Mouse (Mus musculus) neural tube, embryonic 15.5 days (tissue): ENCODE results near the gene Fgfr2. TPM values are rescaled to one million over a fixed set of nuclear protein-coding genes. Genes with fewer than 3 reads are reported as not detected.
A peak's percentile ranks its signal among the peaks of the same experiment; 100 is the strongest.

Experiments used
- ATAC-seq: fragments of 200-750 bp; cut with Nextera tagmentation; 2 replicates; pipeline ENCODE4 v1.8.0; 2017; ENCODE audit warnings: mild to moderate bottlenecking, moderate TSS enrichment, moderate library complexity; ENCODE audit not compliant: low FRiP score
- H3K27ac ChIP-seq: fragments of 300-500 bp; sonication (generic); replicated peaks from 2 replicates; pipeline ENCODE4 v1.5.1; 2015; ENCODE audit warnings: mild to moderate bottlenecking, inconsistent platforms
- H3K27me3 ChIP-seq: fragments of 300-500 bp; sonication (generic); replicated peaks from 2 replicates; pipeline ENCODE4 v1.6.1; 2015; ENCODE audit warnings: inconsistent platforms
- H3K36me3 ChIP-seq: fragments of 300-500 bp; sonication (generic); 2 replicates; pipeline ENCODE4 v1.6.1; 2015; ENCODE audit warnings: inconsistent platforms
- H3K4me1 ChIP-seq: fragments of 300-500 bp; sonication (generic); 2 replicates; pipeline ENCODE4 v1.6.1; 2015; ENCODE audit warnings: inconsistent platforms
- H3K4me2 ChIP-seq: fragments of 300-500 bp; sonication (generic); 2 replicates; pipeline ENCODE4 v1.6.1; 2015; ENCODE audit warnings: inconsistent platforms, mild to moderate bottlenecking, moderate library complexity
- H3K4me3 ChIP-seq: fragments of 300-500 bp; sonication (generic); replicated peaks from 2 replicates; pipeline ENCODE4 v1.5.1; 2015; ENCODE audit warnings: mild to moderate bottlenecking, inconsistent platforms
- H3K9ac ChIP-seq: fragments of 300-500 bp; sonication (generic); replicated peaks from 2 replicates; pipeline ENCODE4 v1.6.1; 2015; ENCODE audit warnings: mild to moderate bottlenecking, inconsistent platforms
- H3K9me3 ChIP-seq: fragments of 300-500 bp; sonication (generic); replicated peaks from 2 replicates; pipeline ENCODE4 v1.6.1; 2016; ENCODE audit warnings: inconsistent platforms
- WGBS: fragments of 180-500 bp; shearing (Covaris S2); methylation state at CpG from one replicate; pipeline ENCODE4 v1.1.7; 2015; ENCODE audit warnings: mixed read lengths; 5-methylcytosine and 5-hydroxymethylcytosine counted together
- polyA plus RNA-seq: library from polyadenylated mRNA; unstranded; fragments of >200 nt; fragmentation: Nextera tagmentation; extraction: Ambion mirVana; gene quantifications from 2 replicates; pipeline ENCODE4 v1.2.1, GENCODE M21; 2015

Gene Fgfr2
- polyA plus RNA-seq, 1 experiment from 2014 or later = 21.2 TPM

GRCm38 (mm10) chr7:132617021-132617564 is 506.1 kb downstream of the Fgfr2 start:
- Histone ChIP-seq H3K4me3 (no peak overlapping the region), H3K9ac (no peak overlapping the region), H3K9me3 (no peaks in the 10 kb centered on the region), H3K36me3 (no peaks in the 10 kb centered on the region), H3K4me1 (no peaks in the 10 kb centered on the region), H3K4me2 (no peak overlapping the region), H3K27ac (no peak overlapping the region), H3K27me3 (no peaks in the 10 kb centered on the region)
- ATAC-seq = no peak
- 82% methylated on average over 5 of the region's 5 CpGs for WGBS

GRCm38 (mm10) chr7:132616391-132616790 is 506.8 kb downstream of the Fgfr2 start:
- no peak; the same call in 1 of the 2 replicates for ATAC-seq

DNA sequence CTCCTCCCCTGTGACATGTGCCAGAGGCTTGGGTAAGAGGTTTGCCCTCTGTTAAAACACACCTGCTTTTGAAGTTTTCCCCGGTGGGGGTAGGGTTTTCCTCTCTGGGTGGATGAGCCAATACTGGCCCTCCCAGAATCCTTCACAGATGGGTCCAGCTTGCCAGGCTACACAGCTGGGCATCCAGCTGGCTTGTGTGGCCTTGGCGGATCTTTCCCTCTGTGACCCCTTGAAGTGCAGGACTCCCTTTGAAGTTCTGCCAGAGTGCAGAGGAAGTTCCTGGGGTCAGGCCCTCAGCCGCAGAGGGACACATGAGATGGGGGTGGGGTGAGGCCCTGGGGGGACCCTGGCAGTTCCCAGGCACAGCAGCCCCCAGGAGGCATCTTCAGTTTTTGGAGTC is 507.8 kb downstream of the Fgfr2 start:
- peaks cover 4% of the 10 kb centered on the region; the same call in 1 of the 2 replicates for H3K4me1 ChIP-seq
- H3K9me3 ChIP-seq = no peaks in the 10 kb centered on the region
- H3K4me2 ChIP-seq = no peak overlapping the region
- H3K36me3 ChIP-seq = no peaks in the 10 kb centered on the region
- H3K4me3 ChIP-seq = no peak overlapping the region
- H3K9ac ChIP-seq = no peak overlapping the region
- H3K27me3 ChIP-seq = no peaks in the 10 kb centered on the region
- ATAC-seq = no peak
- WGBS = 11% methylated on average over 3 of the region's 3 CpGs
- no peak overlapping the region for H3K27ac ChIP-seq

More at GRCm38 (mm10) chr7:132616391-132616790, 506.8 kb downstream of the Fgfr2 start:
- Histone ChIP-seq H3K4me2 (no peak overlapping the region), H3K4me1 (peaks cover 2% of the 10 kb centered on the region; the same call in 1 of the 2 replicates), H3K36me3 (no peaks in the 10 kb centered on the region), H3K27ac (no peak overlapping the region), H3K27me3 (no peaks in the 10 kb centered on the region), H3K9me3 (no peaks in the 10 kb centered on the region), H3K4me3 (no peak overlapping the region), H3K9ac (no peak overlapping the region)
- 23% methylated on average over 6 of the region's 6 CpGs for WGBS

GRCm38 (mm10) chr7:132611530-132611929 is 511.6 kb downstream of the Fgfr2 start:
- H3K27ac ChIP-seq = no peak overlapping the region
- no peak for ATAC-seq
- peaks cover 8% of the 10 kb centered on the region for H3K4me1 ChIP-seq
- no peaks in the 10 kb centered on the region for H3K9me3 ChIP-seq
- 0 out of 2 replicates have a peak, but pooled peaks cover 11% of the 10 kb centered on the region for H3K27me3 ChIP-seq
- no peaks in the 10 kb centered on the region for H3K36me3 ChIP-seq
- H3K9ac ChIP-seq = no peak overlapping the region
- WGBS = 94% methylated on average over 8 of the region's 8 CpGs
- peak overlapping the region; percentile 63; the same call in 1 of the 2 replicates for H3K4me2 ChIP-seq
- no peak overlapping the region for H3K4me3 ChIP-seq

GRCm38 (mm10) chr7:132610468-132611318 is 512.5 kb downstream of the Fgfr2 start, which contains the start of gene Lhpp:
Lhpp (plus strand) TSS chr7:132610638.
- ATAC-seq = peak; percentile 93
- H3K4me1 ChIP-seq = peaks cover 8% of the 10 kb centered on the region
- peak within 1 kb of the TSS; percentile 63 for H3K4me2 ChIP-seq
- peak within 1 kb of the TSS; percentile 64 for H3K9ac ChIP-seq
- peak within 1 kb of the TSS; percentile 56 for H3K4me3 ChIP-seq
- H3K27me3 ChIP-seq = peaks cover 16% of the 10 kb centered on the region; the same call in 1 of the 2 replicates
- 8% methylated on average over 44 of the region's 44 CpGs for WGBS
- peak within 1 kb of the TSS; percentile 72 for H3K27ac ChIP-seq
- H3K9me3 ChIP-seq = no peaks in the 10 kb centered on the region
- no peaks in the 10 kb centered on the region for H3K36me3 ChIP-seq

DNA sequence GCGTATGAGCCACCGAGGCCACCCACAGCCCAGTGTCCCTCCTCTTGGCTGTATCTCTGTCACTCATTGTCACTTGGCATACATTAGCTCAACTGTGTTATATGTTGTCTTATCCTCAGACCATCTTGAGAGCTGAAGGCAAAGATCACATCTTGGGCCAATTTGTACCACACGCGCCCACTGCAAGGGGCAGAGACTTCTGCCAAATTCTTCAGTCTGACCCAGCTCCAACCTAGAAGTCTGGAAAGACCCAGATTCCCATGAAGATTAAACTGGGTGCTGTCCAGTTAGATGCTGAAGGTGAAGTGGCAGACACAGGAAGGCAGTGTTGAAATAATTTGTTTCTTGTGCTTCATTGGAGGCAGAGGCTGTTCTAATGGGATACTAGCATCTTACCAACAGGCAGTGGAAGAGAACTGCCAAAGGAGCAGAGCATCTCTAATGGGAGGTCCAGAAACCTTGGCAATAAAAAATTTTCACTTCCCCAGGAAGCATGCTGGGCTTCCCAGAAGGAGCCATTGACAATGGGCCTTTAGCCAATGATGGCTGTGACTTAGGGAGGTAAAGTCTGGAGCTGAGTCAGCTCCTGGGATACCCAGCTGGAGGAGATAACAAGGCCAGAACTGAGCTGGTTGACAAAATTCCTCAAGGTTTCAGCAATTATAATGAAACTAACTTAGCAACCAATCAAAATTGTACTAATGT is 514.7 kb downstream of the Fgfr2 start:
- H3K27me3 ChIP-seq = peaks cover 16% of the 10 kb centered on the region; the same call in 1 of the 2 replicates
- no peak for ATAC-seq

GRCm38 (mm10) chr7:132605689-132606088 is 517.5 kb downstream of the Fgfr2 start:
- peaks cover 4% of the 10 kb centered on the region; the same call in 1 of the 2 replicates for H3K4me1 ChIP-seq
- peaks cover 39% of the 10 kb centered on the region for H3K27me3 ChIP-seq
- no peak for ATAC-seq
- no peak overlapping the region for H3K4me3 ChIP-seq
- WGBS = 63% methylated on average over 5 of the region's 5 CpGs
- no peaks in the 10 kb centered on the region for H3K36me3 ChIP-seq
- H3K9me3 ChIP-seq = no peaks in the 10 kb centered on the region
- H3K27ac ChIP-seq = no peak overlapping the region
- no peak overlapping the region for H3K9ac ChIP-seq
- H3K4me2 ChIP-seq = no peak overlapping the region

More for the DNA sequence above, 514.7 kb downstream of the Fgfr2 start:
- Histone ChIP-seq H3K9ac (no peak overlapping the region), H3K9me3 (no peaks in the 10 kb centered on the region), H3K4me3 (no peak overlapping the region), H3K36me3 (no peaks in the 10 kb centered on the region), H3K27ac (no peak overlapping the region), H3K4me1 (peaks cover 8% of the 10 kb centered on the region), H3K4me2 (no peak overlapping the region)
- 98% methylated on average over 4 of the region's 4 CpGs for WGBS

DNA sequence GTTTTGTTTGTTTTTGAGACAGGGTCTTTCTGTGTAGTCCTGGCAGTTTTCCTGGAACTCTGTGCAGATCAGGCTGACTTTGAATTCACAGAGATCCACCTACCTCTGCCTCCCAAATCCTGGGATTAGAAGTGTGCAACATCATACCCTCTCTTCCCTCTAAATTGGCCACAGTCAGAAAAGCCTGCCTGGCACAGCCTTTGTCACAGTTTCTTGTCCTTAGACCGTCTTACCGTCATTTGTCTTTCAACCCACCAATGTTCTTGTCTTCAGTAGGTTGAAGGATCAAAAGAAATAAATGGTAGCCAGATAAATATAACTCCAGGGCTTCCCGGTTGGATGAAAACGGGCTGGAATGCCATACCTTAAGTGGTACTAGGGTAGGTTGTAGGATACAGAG is 518.4 kb downstream of the Fgfr2 start:
- H3K4me2 ChIP-seq = no peak overlapping the region
- peaks cover 47% of the 10 kb centered on the region for H3K27me3 ChIP-seq
- no peaks in the 10 kb centered on the region for H3K9me3 ChIP-seq
- no peaks in the 10 kb centered on the region for H3K36me3 ChIP-seq
- no peak overlapping the region for H3K4me3 ChIP-seq
- no peak overlapping the region for H3K27ac ChIP-seq
- peaks cover 6% of the 10 kb centered on the region for H3K4me1 ChIP-seq
- no peak overlapping the region for H3K9ac ChIP-seq
- WGBS = 86% methylated on average over 4 of the region's 4 CpGs
- no peak for ATAC-seq

DNA sequence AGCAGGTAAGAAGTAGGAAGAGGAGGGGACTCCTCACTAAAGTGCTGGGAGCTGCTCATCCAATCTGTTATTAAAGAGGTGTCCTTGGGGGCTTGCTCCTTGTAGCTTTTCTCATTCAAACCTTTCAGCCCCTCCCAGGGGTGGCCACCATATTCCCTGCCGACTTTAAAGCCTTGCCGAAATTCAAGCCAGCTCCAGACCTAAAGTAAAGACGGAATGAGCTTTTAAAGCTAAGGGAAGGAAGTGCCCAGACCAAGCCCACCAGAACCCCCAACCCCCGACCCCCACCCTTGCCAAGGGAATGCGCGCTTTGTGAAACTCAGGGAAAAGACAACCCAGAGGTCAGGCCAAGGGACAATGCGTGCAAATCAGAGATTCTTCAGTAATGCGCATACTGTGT is 522.2 kb downstream of the Fgfr2 start:
- ATAC-seq = no peak
- Histone ChIP-seq H3K9ac (no peak overlapping the region), H3K9me3 (no peaks in the 10 kb centered on the region), H3K4me2 (no peak overlapping the region), H3K27me3 (peaks cover 69% of the 10 kb centered on the region), H3K4me3 (no peak overlapping the region), H3K4me1 (peaks cover 36% of the 10 kb centered on the region), H3K27ac (no peak overlapping the region), H3K36me3 (no peaks in the 10 kb centered on the region)
- 14% methylated on average over 8 of the region's 8 CpGs for WGBS

GRCm38 (mm10) chr7:132600026-132600425 is 523.1 kb downstream of the Fgfr2 start:
- peaks cover 76% of the 10 kb centered on the region for H3K27me3 ChIP-seq
- no peak for ATAC-seq
- H3K9me3 ChIP-seq = no peaks in the 10 kb centered on the region
- H3K36me3 ChIP-seq = no peaks in the 10 kb centered on the region
- H3K4me1 ChIP-seq = peaks cover 36% of the 10 kb centered on the region
- H3K4me3 ChIP-seq = peak overlapping the region; percentile 39
- no peak overlapping the region for H3K27ac ChIP-seq
- peak overlapping the region; percentile 77 for H3K4me2 ChIP-seq
- WGBS = 3% methylated on average over 9 of the region's 9 CpGs
- H3K9ac ChIP-seq = 0 out of 2 replicates have a peak overlapping the region, but pooled peaks have one; percentile 40
